Mouse (Mus musculus): ENCODE results near the gene Usp34.

- TF ChIP-seq POLR2A (IDR thresholded peaks at IDR 0.05; ENCODE audit: low read depth, low read length) (no peak), ZKSCAN1 (IDR thresholded peaks at IDR 0.05; ENCODE audit: borderline replicate concordance, low read depth, low read length) (no peak), GABPA (IDR thresholded peaks at IDR 0.05; ENCODE audit: insufficient replicate concordance, low read depth, low read length) (no peak), USF1 (IDR thresholded peaks at IDR 0.05; ENCODE audit: low read depth, low read length) (no peak), CTCF (conservative IDR thresholded peaks at IDR 0.05 in 1 of 2, IDR thresholded peaks at IDR 0.05 in 1 of 2; ENCODE audit: low read depth in 2 of 2, low read length in 2 of 2) (no peak), EP300 (IDR thresholded peaks at IDR 0.05; ENCODE audit: low read length) (peak; percentile 34; the same call in 1 of the 2 replicates), MEF2A (IDR thresholded peaks at IDR 0.05; ENCODE audit: borderline replicate concordance, low read depth, low read length) (no peak), MAFK (IDR thresholded peaks at IDR 0.05; ENCODE audit: insufficient replicate concordance, low read length) (no peak), SMC3 (IDR thresholded peaks at IDR 0.05; ENCODE audit: low read depth, low read length) (no peak)
These were observed 191.9 kb downstream of the Usp34 start for GRCm38 (mm10) chr11:23498609-23499008.
